Mouse (Mus musculus): ENCODE results near the gene Igfbp7.

Gene Igfbp7

DNA sequence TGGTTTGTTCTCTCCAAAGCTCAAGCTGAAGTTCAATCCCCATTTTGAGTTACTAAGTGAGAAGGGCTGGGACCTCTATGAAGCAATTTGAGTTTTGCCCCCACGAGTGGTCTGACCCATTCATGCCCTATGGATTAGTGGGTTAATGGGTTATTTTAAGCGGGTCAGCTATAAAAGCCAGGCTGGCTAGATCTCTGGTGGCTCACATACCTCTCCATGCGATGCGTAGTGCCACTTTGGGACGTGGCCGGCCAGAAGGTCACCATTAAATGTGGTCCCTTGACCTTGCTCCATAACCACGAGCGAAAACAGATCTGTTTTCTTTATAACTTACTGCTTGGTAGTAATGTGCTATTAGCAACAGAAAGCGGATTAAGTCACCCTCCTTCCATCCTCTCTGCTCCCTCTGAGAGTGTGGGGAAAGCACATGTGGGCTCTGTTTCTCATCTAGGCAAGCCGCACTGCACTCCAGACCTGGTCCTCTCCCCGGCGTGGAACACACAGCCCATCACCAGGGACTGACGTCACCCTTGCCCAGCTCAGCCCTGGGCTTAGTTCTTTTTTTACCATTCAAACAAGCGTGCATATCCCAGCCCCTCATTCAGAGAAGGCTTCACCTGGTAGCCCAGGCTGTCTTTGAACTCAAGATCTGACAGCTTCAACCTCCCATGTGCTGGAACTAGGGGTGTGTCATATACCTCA lies 28.3 kb downstream of the Igfbp7 start:
- no peak for DNase-seq (ENCODE audit: low read depth)

DNA sequence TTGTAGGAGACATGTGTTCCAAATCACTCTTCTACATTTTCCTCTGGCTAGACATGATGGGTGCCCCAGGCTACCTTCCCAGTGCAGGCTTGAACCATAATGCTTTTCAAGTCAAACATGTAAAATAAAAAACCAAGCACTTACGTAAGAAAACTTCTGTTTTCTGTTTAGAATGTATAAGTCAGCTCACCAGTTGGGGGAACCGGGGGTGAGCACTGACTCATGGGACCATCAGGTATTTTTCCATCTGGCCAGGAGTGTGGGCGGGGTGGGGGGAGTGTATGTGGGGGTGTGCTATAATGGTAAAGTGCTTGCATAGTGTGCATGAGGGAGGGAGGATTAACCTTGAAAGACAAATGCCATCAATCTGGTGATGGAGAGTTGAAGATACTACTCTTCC lies 29.8 kb downstream of the Igfbp7 start:
- no peak for DNase-seq (ENCODE audit: low read depth)

DNA sequence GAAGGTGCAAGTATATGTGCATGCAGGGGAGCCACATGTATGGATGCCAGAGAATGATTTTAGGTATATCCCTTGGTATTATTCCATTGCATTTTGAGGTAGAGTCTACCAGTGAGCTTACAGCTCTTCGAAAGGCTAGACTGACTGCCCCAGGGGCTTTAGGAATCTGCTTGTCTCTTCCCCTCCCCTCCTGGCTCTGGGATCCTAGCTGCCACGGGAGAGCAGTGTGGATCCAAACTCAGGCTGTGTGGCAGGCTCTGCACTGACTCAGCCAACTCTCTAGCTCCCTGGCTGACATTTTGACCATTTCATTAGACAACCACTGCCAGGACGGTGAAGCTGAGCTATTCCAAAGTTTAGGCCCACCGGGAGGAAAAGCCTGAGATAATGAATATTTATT lies 32.3 kb downstream of the Igfbp7 start:
- no peak for DNase-seq (ENCODE audit: low read depth)

- no peak for DNase-seq (ENCODE audit: low read depth)
Observed at GRCm38 (mm10) chr5:77374945-77375344, 32.9 kb downstream of the Igfbp7 start.

GRCm38 (mm10) chr5:77372778-77373177 lies 35.1 kb downstream of the Igfbp7 start:
- DNase-seq (ENCODE audit: low read depth) = peak; percentile 63

- DNase-seq (ENCODE audit: low read depth) = no peak
Observed at GRCm38 (mm10) chr5:77372242-77372641, 35.6 kb downstream of the Igfbp7 start.

GRCm38 (mm10) chr5:77370378-77370892 lies 37.4 kb downstream of the Igfbp7 start:
- DNase-seq (ENCODE audit: low read depth) = no peak

DNA sequence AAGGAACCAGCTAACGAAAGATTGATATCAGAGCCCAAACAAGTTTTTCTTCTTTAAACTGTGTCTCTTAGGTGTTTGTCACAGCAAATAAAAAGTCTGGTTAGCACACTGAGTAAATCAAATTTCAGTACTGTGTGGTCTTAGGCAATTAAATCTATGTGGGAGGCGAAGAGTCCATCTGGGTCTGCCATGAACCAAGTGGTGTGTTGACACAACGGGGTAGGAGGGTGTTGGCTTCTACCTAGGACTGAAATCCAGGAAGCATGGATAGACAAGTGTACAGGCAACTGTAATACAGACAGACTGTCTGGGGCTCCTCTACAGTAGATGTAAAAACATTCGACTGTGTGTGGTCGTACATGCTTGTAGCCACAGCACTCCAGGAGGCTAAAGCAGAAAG lies 38.4 kb downstream of the Igfbp7 start:
- no peak for DNase-seq (ENCODE audit: low read depth)

- no peak for DNase-seq (ENCODE audit: low read depth)
Observed at GRCm38 (mm10) chr5:77368194-77368593, 39.6 kb downstream of the Igfbp7 start.

GRCm38 (mm10) chr5:77367682-77368081 lies 40.2 kb downstream of the Igfbp7 start:
- DNase-seq (ENCODE audit: low read depth) = no peak

DNA sequence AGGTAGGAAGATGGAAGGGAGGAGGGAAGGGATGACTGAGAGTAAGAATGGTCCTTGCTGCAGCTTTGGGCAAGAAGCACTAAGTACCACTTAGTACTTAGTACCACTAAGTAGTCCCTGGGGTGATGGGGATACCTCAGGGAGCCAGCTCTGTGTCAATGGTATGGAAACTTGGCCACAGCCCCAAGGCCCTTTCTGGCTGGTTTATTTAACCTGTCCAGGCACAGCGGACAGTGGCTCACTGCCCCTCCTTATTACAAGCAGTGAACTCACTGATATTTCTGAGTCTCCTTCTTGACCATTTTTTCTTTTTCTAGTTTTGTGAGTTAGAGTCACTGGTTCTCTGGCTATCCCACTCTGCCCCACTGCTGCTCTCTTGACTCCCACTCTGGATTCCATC lies 40.7 kb downstream of the Igfbp7 start:
- DNase-seq (ENCODE audit: low read depth) = no peak

GRCm38 (mm10) chr5:77366313-77366712 lies 41.5 kb downstream of the Igfbp7 start:
- no peak for DNase-seq (ENCODE audit: low read depth)

DNA sequence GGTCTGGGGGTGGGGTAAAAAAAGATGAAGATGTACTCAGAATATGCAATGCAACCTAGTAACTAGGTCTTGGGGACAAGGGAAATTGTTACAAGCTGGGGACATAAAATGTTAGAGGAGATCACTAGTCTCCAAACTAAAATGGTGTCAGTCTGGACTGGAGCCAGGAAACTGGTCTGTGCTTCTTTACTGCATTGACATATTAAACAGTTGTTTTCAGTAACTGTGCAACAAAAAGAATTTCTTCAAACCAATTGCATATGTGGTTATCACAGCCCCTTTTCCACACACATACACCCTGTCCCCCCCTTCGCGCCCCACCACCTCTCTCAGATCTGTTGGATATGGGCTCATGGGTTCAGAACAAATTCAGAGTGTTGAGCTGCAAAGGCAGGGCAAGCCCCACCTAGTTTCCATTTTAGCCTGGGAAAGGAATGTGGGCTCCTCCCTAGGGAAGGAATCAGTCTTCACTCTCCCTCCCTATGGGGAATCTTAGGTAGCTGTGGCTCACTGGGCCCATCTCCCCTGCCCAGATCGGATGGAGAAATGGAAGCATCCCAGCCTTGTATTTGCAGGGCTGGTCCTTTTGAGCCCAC lies 43.3 kb downstream of the Igfbp7 start:
- DNase-seq (ENCODE audit: low read depth) = no peak

DNA sequence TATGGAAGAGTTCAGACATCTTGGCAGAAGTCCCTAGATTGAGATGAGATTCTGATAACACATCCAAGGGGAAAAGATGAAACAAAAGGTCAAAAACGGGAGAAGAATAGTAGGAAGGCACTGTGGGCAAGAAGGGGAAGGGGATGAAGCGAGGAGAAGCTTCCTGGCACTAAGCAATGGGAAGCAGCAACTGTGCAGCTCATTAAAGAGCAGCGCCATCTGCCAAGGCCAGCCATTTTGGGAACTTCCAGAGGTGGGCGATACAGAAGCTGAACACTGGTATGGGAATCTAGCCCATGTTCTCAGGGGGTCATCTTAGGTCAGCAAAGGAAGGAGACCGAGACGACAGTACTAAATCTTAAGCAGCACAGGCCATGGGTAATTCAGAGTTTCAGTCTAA lies 44.2 kb downstream of the Igfbp7 start:
- no peak for DNase-seq (ENCODE audit: low read depth)

GRCm38 (mm10) chr5:77362120-77362519 lies 45.7 kb downstream of the Igfbp7 start:
- no peak for DNase-seq (ENCODE audit: low read depth)

DNA sequence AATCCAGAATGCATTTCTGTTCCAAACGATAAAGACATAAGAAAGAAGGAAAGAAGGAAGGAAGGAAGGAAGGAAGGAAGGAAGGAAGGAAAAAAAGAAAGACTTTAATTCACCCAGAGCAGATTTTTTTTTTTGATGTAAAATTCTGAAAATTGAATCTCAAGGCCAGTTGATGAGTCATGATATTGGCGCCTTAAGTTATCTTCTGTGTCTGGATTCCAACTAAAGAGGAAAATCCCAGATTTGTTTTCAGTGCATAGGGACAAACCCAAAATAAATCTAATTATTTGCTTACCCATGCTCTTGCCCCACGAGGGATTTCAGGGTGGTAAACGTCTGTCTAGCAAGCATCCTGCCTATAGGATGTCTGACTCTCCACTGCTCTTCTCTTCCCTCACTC lies 46.8 kb downstream of the Igfbp7 start:
- DNase-seq (ENCODE audit: low read depth) = no peak

DNA sequence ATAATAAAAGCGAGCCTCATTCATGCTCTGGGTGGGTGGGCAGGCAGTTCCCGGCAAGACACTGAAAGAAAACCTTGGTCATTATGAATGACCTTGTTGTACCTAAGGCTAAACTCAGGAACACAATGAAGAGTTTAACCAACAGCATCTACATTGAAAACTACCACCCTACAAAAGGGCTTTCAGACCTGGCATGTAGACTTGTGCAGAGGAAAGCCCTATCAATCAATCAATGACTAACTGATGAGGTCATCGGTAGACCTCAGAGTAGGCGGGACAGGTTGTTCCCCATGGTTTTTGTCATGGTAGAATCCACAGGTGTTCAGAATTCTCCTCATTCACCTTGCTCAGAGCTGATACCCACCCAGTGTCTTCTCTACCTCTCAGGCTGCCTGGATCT lies 47.9 kb downstream of the Igfbp7 start:
- DNase-seq (ENCODE audit: low read depth) = no peak

DNA sequence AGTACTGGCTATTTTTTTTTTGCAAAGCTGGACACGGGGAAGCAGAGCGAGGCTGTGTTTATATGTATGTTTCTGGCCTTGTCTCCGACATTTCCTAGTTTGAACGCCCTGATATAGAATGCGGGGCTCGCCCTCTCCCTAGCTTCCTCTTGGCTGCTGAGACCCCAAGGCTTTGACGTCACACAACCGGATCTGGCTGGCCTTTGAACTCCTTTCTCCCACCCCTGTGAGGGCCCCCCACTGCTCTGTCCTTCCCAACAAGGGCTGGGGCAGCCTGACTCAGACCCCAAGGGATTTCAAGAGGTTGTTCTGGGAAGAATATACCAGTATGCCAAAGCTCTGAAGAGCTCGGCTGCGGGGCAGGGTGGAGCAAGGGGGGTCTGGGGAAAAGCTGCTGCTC lies 49.5 kb downstream of the Igfbp7 start:
- DNase-seq (ENCODE audit: low read depth) = no peak

GRCm38 (mm10) chr5:77357405-77358149 lies 50.3 kb downstream of the Igfbp7 start:
- no peak for DNase-seq (ENCODE audit: low read depth)

DNA sequence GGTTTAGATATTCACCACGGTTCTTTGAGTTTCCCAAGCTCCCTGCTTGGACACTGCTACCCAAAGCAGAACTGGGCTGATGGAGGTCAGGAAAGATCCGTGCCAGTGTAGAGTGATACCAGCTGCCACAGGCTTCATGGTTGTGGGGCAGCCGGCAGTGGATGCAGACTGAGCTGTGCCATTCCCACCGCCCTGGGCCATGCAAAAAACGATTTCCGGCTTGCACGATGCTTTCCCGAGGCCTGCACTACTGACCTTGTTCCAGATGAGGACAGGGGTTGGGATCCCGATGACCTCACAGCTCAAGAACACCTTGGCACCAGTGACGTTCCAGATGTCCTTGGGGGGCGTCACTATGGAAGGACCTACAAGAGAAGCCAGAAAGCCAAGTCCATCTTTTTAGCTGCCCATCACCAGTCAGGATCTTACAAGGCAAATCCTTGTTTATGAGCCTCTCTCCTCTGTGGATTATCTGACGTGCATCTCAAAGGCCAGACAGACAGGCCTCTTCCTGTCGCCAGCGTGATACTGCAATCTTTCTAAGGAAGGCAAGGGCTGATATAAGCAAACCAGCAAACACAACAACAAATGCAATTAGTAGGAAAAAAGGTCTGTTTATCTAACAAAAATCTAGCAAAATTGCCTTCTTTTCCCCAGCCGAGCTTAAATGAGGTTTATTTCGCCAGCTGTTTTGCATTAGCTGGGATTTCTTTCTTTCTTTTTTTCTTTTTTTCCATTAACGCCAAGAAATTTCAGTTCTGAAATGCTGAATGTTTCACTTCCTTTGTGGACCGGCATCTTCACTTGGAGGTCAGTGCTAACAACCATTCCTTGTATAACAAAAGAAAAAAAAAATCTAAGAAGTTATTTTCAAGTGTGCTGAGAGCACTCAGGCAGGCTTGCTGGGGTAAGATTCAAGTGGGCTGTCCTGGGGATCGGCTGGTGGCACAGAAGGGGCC lies 52.3 kb downstream of the Igfbp7 start:
- DNase-seq (ENCODE audit: low read depth) = no peak

GRCm38 (mm10) chr5:77354361-77354787 lies 53.5 kb downstream of the Igfbp7 start:
- peak; percentile 79 for DNase-seq (ENCODE audit: low read depth)

GRCm38 (mm10) chr5:77351691-77352090 lies 56.1 kb downstream of the Igfbp7 start:
- DNase-seq (ENCODE audit: low read depth) = no peak
